15 mouse cellular contexts compared by ENCODE assay signal in the genomic region with DNA sequence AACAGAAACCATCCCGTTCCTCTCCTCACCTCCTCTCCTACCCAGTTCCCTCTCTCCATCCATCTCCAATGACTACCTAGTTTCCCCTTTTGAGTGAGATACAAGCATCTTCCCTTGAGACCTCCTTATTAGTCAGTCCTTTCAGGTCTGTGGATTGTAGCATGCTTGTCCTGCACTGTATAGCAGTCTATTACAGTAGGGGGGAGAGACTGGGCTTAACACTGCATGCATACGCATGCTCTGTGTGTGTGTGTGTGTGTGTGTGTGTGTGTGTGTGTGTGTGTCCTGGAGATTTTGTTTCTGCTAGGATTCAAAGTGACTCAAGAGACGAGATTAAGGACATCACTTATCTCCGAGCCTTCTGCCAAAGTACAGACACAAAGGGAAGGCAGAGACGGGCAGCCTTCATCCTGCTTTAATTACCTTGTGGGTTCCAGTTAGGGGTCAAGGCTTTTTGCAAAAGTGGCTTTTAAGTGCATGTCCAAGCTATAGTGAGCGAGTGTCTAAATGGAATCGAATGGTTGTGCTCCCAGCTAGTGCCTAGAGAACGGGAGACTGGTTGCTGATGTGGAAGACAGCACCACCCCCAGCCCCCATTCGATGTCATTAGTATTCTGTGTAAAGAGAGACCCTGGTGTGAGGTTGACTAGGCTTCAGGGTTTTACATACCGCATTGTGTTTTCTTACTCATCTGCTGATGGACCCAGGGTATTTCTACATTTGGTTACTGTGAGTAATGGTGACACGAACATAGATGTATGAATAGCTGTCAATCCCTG. TPM values are rescaled to one million over a fixed set of nuclear protein-coding genes. Genes with fewer than 3 reads are reported as not detected.
A peak's percentile ranks its signal among the peaks of the same experiment; 100 is the strongest.
DNase-seq lines count a peak whose midpoint lies in the region; ATAC-seq and TF ChIP-seq lines count a peak whose summit lies in the region.
"Had no signal": no experiment of that assay in that cellular context is flagged by ENCODE, and none has a peak within 500 bp of the region (broad histone marks: within the 10 kb centered on the region; RNA-seq: fewer than 3 reads in every experiment).

No protein-coding gene starts in this region.

- DNase-seq in embryonic facial prominence, embryonic 11.5 days (ENCODE audit: low spot score), result no peak
- DNase-seq in embryonic facial prominence, embryonic 10.5 days (ENCODE audit: low spot score), result no peak
- DNase-seq in hindbrain, embryonic 14.5 days (ENCODE audit: low spot score), result no peak
- peak; percentile 49 for DNase-seq in midbrain, embryonic 14.5 days
- no peak for DNase-seq in kidney, postnatal 36 days
- DNase-seq in ovary, adult 18-20 months (ENCODE audit: low spot score), result no peak
- DNase-seq: cerebellum, adult 9-10 months; kidney, adult 9 months; layer of hippocampus, postnatal 36 days; left cerebral cortex, postnatal 4 days; lung, adult 18-20 months; thymus, adult 2 months had no signal

- no peaks in the 10 kb centered on the region for H3K36me3 ChIP-seq in embryonic facial prominence, embryonic 11.5 days (replicated peaks; ENCODE audit: control insufficient read depth, insufficient read depth, low read depth, low read length)
- H3K36me3 ChIP-seq in embryonic facial prominence, embryonic 10.5 days (replicated peaks), result no peaks in the 10 kb centered on the region
- no peaks in the 10 kb centered on the region for H3K36me3 ChIP-seq in C2C12 (ENCODE audit: control insufficient read depth, insufficient read depth)
- no peaks in the 10 kb centered on the region for H3K36me3 ChIP-seq in hindbrain, embryonic 14.5 days (replicated peaks; ENCODE audit: control insufficient read depth, insufficient read depth)
- no peaks in the 10 kb centered on the region for H3K36me3 ChIP-seq in midbrain, embryonic 14.5 days (ENCODE audit: control insufficient read depth, insufficient read depth, low read length)

- H3K4me3 ChIP-seq in embryonic facial prominence, embryonic 11.5 days (ENCODE audit: low read depth, low read length), result no peak overlapping the region
- no peak overlapping the region for H3K4me3 ChIP-seq in embryonic facial prominence, embryonic 10.5 days
- H3K4me3 ChIP-seq in C2C12 (ENCODE audit: insufficient read depth, poor library complexity, severe bottlenecking), result no peak overlapping the region
- H3K4me3 ChIP-seq in hindbrain, embryonic 14.5 days (replicated peaks; ENCODE audit: low read length), result no peak overlapping the region
- no peak overlapping the region for H3K4me3 ChIP-seq in midbrain, embryonic 14.5 days (replicated peaks; ENCODE audit: low read depth, low read length)

- peak; percentile 55; the same call in 1 of the 2 replicates for ATAC-seq in embryonic facial prominence, embryonic 11.5 days (replicated peaks; ENCODE audit: insufficient number of reproducible peaks, low FRiP score, low TSS enrichment, low read depth)
- peak; percentile 66; the same call in 1 of the 2 replicates for ATAC-seq in hindbrain, embryonic 14.5 days (ENCODE audit: low FRiP score)
- 0 out of 2 replicates have a peak, but pooled peaks have one; percentile 40 for ATAC-seq in midbrain, embryonic 14.5 days (ENCODE audit: low FRiP score, low TSS enrichment)
- ATAC-seq in activated CD4-positive, CD25-positive, alpha-beta regulatory T cell, adult 4 months, result no peak

- no peaks in the 10 kb centered on the region; the same call in 1 of the 2 replicates for H3K4me1 ChIP-seq in embryonic facial prominence, embryonic 11.5 days (ENCODE audit: control insufficient read depth, insufficient read depth, low read length)
- peaks cover 37% of the 10 kb centered on the region for H3K4me1 ChIP-seq in embryonic facial prominence, embryonic 10.5 days
- H3K4me1 ChIP-seq in hindbrain, embryonic 14.5 days (replicated peaks; ENCODE audit: control insufficient read depth, insufficient read depth, low read length), result peaks cover 10% of the 10 kb centered on the region; the same call in 1 of the 2 replicates
- H3K4me1 ChIP-seq in midbrain, embryonic 14.5 days (ENCODE audit: control insufficient read depth, insufficient read depth, low read length), result peaks cover 9% of the 10 kb centered on the region; the same call in 1 of the 2 replicates

- H3K9ac ChIP-seq in embryonic facial prominence, embryonic 11.5 days (replicated peaks; ENCODE audit: low read length), result no peak overlapping the region
- H3K9ac ChIP-seq in hindbrain, embryonic 14.5 days, result no peak overlapping the region
- H3K9ac ChIP-seq in midbrain, embryonic 14.5 days (replicated peaks; ENCODE audit: low read length), result no peak overlapping the region

- no peak for TF ChIP-seq CTCF in C2C12 (IDR thresholded peaks at IDR 0.05; ENCODE audit: control insufficient read depth, insufficient read depth, insufficient read length)

- H3K27ac ChIP-seq in embryonic facial prominence, embryonic 11.5 days (replicated peaks; ENCODE audit: low read depth, low read length), result no peak overlapping the region
- H3K27ac ChIP-seq in embryonic facial prominence, embryonic 10.5 days (replicated peaks), result no peak overlapping the region
- no peak overlapping the region for H3K27ac ChIP-seq in hindbrain, embryonic 14.5 days
- H3K27ac ChIP-seq in midbrain, embryonic 14.5 days (replicated peaks; ENCODE audit: low read depth, low read length), result 0 out of 2 replicates have a peak overlapping the region, but pooled peaks have one; percentile 13

- no peaks in the 10 kb centered on the region for H3K9me3 ChIP-seq in embryonic facial prominence, embryonic 11.5 days (replicated peaks; ENCODE audit: control insufficient read depth, low read length)
- H3K9me3 ChIP-seq in embryonic facial prominence, embryonic 10.5 days, result no peaks in the 10 kb centered on the region
- no peaks in the 10 kb centered on the region for H3K9me3 ChIP-seq in hindbrain, embryonic 14.5 days (ENCODE audit: control insufficient read depth, low read length)
- no peaks in the 10 kb centered on the region for H3K9me3 ChIP-seq in midbrain, embryonic 14.5 days (ENCODE audit: control insufficient read depth, low read length)

- H3K4me2 ChIP-seq in embryonic facial prominence, embryonic 11.5 days (ENCODE audit: low read depth, low read length), result no peak overlapping the region
- 0 out of 2 replicates have a peak overlapping the region, but pooled peaks have one; percentile 1 for H3K4me2 ChIP-seq in hindbrain, embryonic 14.5 days (replicated peaks)
- 0 out of 2 replicates have a peak overlapping the region, but pooled peaks have one; percentile 10 for H3K4me2 ChIP-seq in midbrain, embryonic 14.5 days (ENCODE audit: low read length)

- H3K79me3 ChIP-seq in C2C12 (ENCODE audit: low read depth), result no peaks in the 10 kb centered on the region

- 45% methylated on average over 11 of the region's 11 CpGs for WGBS in embryonic facial prominence, embryonic 11.5 days
- 49% methylated on average over 11 of the region's 11 CpGs for WGBS in embryonic facial prominence, embryonic 10.5 days
- WGBS in hindbrain, embryonic 14.5 days, result 38% methylated on average over 11 of the region's 11 CpGs
- 30% methylated on average over 11 of the region's 11 CpGs for WGBS in midbrain, embryonic 14.5 days

- no peaks in the 10 kb centered on the region for H3K27me3 ChIP-seq in embryonic facial prominence, embryonic 11.5 days (ENCODE audit: control insufficient read depth, insufficient read depth, low read length)
- no peaks in the 10 kb centered on the region for H3K27me3 ChIP-seq in embryonic facial prominence, embryonic 10.5 days (replicated peaks; ENCODE audit: low read depth, poor library complexity, severe bottlenecking)
- H3K27me3 ChIP-seq in C2C12 (ENCODE audit: control insufficient read depth, insufficient read depth, insufficient read length), result no peaks in the 10 kb centered on the region
- H3K27me3 ChIP-seq in hindbrain, embryonic 14.5 days (ENCODE audit: control insufficient read depth, insufficient read depth, low read length), result no peaks in the 10 kb centered on the region
- H3K27me3 ChIP-seq in midbrain, embryonic 14.5 days (ENCODE audit: control insufficient read depth, insufficient read depth, low read length), result no peaks in the 10 kb centered on the region

- H3ac ChIP-seq in C2C12 (ENCODE audit: control insufficient read depth, insufficient read length, low read depth), result peak overlapping the region; percentile 12

- H3K79me2 ChIP-seq in C2C12 (ENCODE audit: control insufficient read depth, insufficient read depth), result no peaks in the 10 kb centered on the region

TF ChIP-seq in C2C12, 6 proteins besides CTCF, POLR2A, EP300 and RAD21:
- TF ChIP-seq MAX (IDR thresholded peaks at IDR 0.05) (no peak), MYOD1 (IDR thresholded peaks at IDR 0.05; ENCODE audit: control insufficient read depth, insufficient read length, low read depth) (no peak), MYOG (IDR thresholded peaks at IDR 0.05; ENCODE audit: control insufficient read depth, extremely low read depth, insufficient read length) (no peak), USF1 (IDR thresholded peaks at IDR 0.05; ENCODE audit: low read depth) (no peak), FOSL1 (IDR thresholded peaks at IDR 0.05; ENCODE audit: insufficient read depth, low read length, poor library complexity, severe bottlenecking) (no peak), CEBPB (IDR thresholded peaks at IDR 0.05; ENCODE audit: low read depth) (no peak)

RNA-seq across cellular contexts. Expression of a gene that starts 30.6 kb away (rescaled TPM):
- polyA plus RNA-seq in embryonic facial prominence, embryonic 11.5 days (2014; fragmentation: Nextera tagmentation; extraction: Ambion mirVana), result 634 and 647 TPM in 2 replicates
- polyA plus RNA-seq in embryonic facial prominence, embryonic 10.5 days (2016; fragmentation: Nextera tagmentation; extraction: Ambion mirVana), result 625 and 652 TPM in 2 replicates
- polyA plus RNA-seq in C2C12 (2012; fragmentation: generic; extraction: Trizol), result 319 TPM
- polyA plus RNA-seq in hindbrain, embryonic 14.5 days (2014; fragmentation: Nextera tagmentation; extraction: Ambion mirVana), result 268 and 305 TPM in 2 replicates
- polyA plus RNA-seq in midbrain, embryonic 14.5 days (2014; fragmentation: Nextera tagmentation; extraction: Ambion mirVana), result 223 and 282 TPM in 2 replicates
- polyA plus RNA-seq in activated CD4-positive, CD25-positive, alpha-beta regulatory T cell, adult 4 months (2017; shearing (Covaris generic)), result 100 to 1,000 TPM; 136 to 209 TPM

RNA-seq across cellular contexts. Expression of a gene that starts 59.0 kb away (rescaled TPM):
- 0.52 and 0.86 TPM in 2 replicates for polyA plus RNA-seq in embryonic facial prominence, embryonic 11.5 days (2014; fragmentation: Nextera tagmentation; extraction: Ambion mirVana)
- polyA plus RNA-seq in embryonic facial prominence, embryonic 10.5 days (2016; fragmentation: Nextera tagmentation; extraction: Ambion mirVana), result 0.53 and 0.55 TPM in 2 replicates
- 7.8 TPM for polyA plus RNA-seq in C2C12 (2012; fragmentation: generic; extraction: Trizol)
- 2.8 and 3.3 TPM in 2 replicates for polyA plus RNA-seq in hindbrain, embryonic 14.5 days (2014; fragmentation: Nextera tagmentation; extraction: Ambion mirVana)
- polyA plus RNA-seq in midbrain, embryonic 14.5 days (2014; fragmentation: Nextera tagmentation; extraction: Ambion mirVana), result 2.1 and 2.3 TPM in 2 replicates
- 1 to 10 TPM in 1 of 2 experiments, under 1 TPM in 1; 0.57 to 1.2 TPM for polyA plus RNA-seq in activated CD4-positive, CD25-positive, alpha-beta regulatory T cell, adult 4 months (2017; shearing (Covaris generic))
- polyA plus RNA-seq: liver, adult 2 months had no signal
